Mouse (Mus musculus) right cerebral cortex, postnatal 25 days (tissue): ENCODE measurements at regions not wholly inside any gene's neighbourhood (a gene's known extent, or its start where the extent isn't known, plus 50 kb on each side); places are given as distances from the start of the nearest gene placed in this dataset.
"Not testable (repeated sequence)": the region's sequence is repeated elsewhere in the genome, so short reads cannot be mapped to it uniquely, and the experiment has no call there.

ENCODE experiments used
- DNase-seq: peaks from one replicate; pipeline ENCODE4 v3.0.0; 2022

GRCm38 (mm10) chr3:21945775-21946174 is 130.7 kb upstream of the Tbl1xr1 start:
- no peak for DNase-seq

GRCm38 (mm10) chr3:21947320-21948073 is 129.0 kb upstream of the Tbl1xr1 start:
- DNase-seq: no peak

- DNase-seq: no peak
These were observed 128.3 kb upstream of the Tbl1xr1 start for GRCm38 (mm10) chr3:21948074-21948659.

GRCm38 (mm10) chr3:21949459-21949858 is 127.0 kb upstream of the Tbl1xr1 start:
- no peak for DNase-seq

- no peak for DNase-seq
These were observed 125.9 kb upstream of the Tbl1xr1 start for GRCm38 (mm10) chr3:21950571-21950970.

- DNase-seq: no peak
These were observed 124.8 kb upstream of the Tbl1xr1 start for GRCm38 (mm10) chr3:21951446-21952285.

- DNase-seq: no peak
These were observed 123.6 kb upstream of the Tbl1xr1 start for GRCm38 (mm10) chr3:21952695-21953415.

- no peak for DNase-seq
These were observed 123.0 kb upstream of the Tbl1xr1 start for GRCm38 (mm10) chr3:21953416-21953810.

- DNase-seq: no peak
These were observed 120.8 kb upstream of the Tbl1xr1 start for GRCm38 (mm10) chr3:21955681-21956080.

- not testable (repeated sequence) for DNase-seq
These were observed 119.3 kb upstream of the Tbl1xr1 start for GRCm38 (mm10) chr3:21957105-21957504.

GRCm38 (mm10) chr3:21958595-21959286 is 117.7 kb upstream of the Tbl1xr1 start:
- DNase-seq: no peak

GRCm38 (mm10) chr3:21961091-21961490 is 115.4 kb upstream of the Tbl1xr1 start:
- no peak for DNase-seq

GRCm38 (mm10) chr3:21961746-21962145 is 114.7 kb upstream of the Tbl1xr1 start:
- no peak for DNase-seq

GRCm38 (mm10) chr3:21962360-21962782 is 114.1 kb upstream of the Tbl1xr1 start:
- no peak for DNase-seq

- DNase-seq: no peak
These were observed 113.3 kb upstream of the Tbl1xr1 start for GRCm38 (mm10) chr3:21962921-21963732.

GRCm38 (mm10) chr3:21963733-21964351 is 112.6 kb upstream of the Tbl1xr1 start:
- DNase-seq: no peak

GRCm38 (mm10) chr3:21964438-21964837 is 112.0 kb upstream of the Tbl1xr1 start:
- no peak for DNase-seq

GRCm38 (mm10) chr3:21965556-21965955 is 110.9 kb upstream of the Tbl1xr1 start:
- DNase-seq: no peak

- no peak for DNase-seq
These were observed 104.7 kb upstream of the Tbl1xr1 start for GRCm38 (mm10) chr3:21971731-21972130.

GRCm38 (mm10) chr3:21973153-21973552 is 103.3 kb upstream of the Tbl1xr1 start:
- no peak for DNase-seq

- DNase-seq: no peak
These were observed 102.8 kb upstream of the Tbl1xr1 start for GRCm38 (mm10) chr3:21973681-21974080.
